Mouse (Mus musculus) testis, postnatal 14 days (tissue): ENCODE results near the gene Unc13c.

ENCODE experiments used
- DNase-seq: peaks from one replicate; pipeline ENCODE4 v3.0.0; 2021; ENCODE audit warnings: low spot score

Gene Unc13c

GRCm38 (mm10) chr9:73968641-73969121, at the start of gene Unc13c:
Gene Unc13c, minus strand, starts transcription at chr9:73968966.
- DNase-seq = peak; percentile 4

DNA sequence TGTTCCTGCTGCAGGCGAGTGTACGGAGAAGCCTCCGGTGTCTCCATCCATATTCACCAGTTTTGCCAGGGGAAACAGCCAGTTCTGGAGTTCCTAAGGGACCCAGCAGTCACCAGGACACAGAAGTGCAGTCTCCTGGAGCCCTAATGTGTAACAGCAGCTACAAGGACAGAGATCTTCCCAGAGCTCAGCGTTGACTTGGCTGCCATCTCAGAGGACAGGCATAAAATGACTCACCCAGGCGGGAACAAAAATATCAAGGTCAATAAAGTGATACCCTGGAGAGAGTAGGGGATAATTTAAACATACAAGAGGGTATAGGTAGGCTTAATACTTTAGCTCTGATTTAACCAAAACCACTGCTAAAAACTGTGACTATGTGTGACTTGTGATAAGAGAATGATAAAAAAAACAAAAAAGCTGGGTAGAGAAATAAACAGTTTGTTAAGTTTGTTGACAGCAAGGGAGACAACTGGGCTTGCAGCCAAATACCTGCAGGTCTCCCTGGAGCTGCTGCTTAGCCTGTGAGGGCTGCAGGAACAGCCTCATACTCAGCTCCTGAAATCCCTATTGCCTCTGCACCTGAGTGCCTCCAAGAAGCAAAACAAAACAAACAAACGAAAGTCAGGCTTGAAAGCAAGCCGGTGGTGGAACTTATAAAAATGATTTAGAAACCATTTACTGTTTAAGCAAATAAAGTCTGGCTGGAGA, 39.4 kb upstream of the Unc13c start:
- no peak for DNase-seq

GRCm38 (mm10) chr9:74002388-74002990, 33.7 kb upstream of the Unc13c start:
- peak; percentile 32 for DNase-seq

GRCm38 (mm10) chr9:73988096-73988495, 19.3 kb upstream of the Unc13c start:
- no peak for DNase-seq

DNA sequence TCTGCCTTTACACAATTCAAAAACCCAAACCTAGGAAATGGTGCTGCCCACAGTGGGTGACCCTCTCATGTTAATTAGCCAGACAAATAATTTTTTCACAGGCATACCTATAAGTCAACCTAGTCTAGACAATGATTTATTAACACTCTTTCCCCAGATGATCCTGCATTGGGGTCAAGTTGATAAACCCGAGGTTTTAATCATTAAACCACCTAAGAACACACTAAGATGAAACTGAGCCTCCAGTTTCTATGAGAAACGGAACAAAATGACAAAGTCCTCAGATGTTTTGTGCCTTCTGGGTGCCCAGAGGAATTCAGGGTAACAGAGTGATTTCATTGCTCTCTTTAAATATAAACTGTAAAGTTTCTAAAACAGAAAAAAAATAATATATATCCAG, 18.5 kb upstream of the Unc13c start:
- DNase-seq = no peak

- DNase-seq = peak; percentile 9
These were observed 14.0 kb upstream of the Unc13c start for GRCm38 (mm10) chr9:73982597-73983344.

GRCm38 (mm10) chr9:73972327-73972988, 3.7 kb upstream of the Unc13c start:
- DNase-seq = no peak

DNA sequence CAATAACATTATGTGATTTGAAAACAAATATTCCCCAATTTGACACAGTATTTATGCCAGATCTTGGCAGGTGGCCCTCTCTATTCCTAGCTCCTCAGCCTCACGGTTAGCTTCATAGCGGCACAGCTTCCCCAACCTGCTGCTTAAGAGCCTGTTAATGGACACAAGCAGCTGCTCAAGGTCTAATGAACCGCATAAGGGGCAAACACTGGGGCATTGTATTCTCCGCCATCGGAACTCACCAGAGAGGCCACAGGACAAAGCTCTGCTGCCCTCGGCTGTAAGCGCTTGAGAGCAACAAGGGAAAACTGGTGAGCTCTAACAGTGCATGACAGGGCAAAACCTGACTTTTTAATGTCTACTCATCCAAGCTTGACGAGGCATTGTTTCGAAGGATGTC, 2.0 kb upstream of the Unc13c start:
- no peak for DNase-seq

GRCm38 (mm10) chr9:73965322-73965915, 3.3 kb downstream of the Unc13c start:
- DNase-seq = no peak

- DNase-seq = no peak
These were observed 6.3 kb downstream of the Unc13c start for GRCm38 (mm10) chr9:73962471-73962870.

GRCm38 (mm10) chr9:73952331-73952730, 16.4 kb downstream of the Unc13c start:
- no peak for DNase-seq

GRCm38 (mm10) chr9:73951586-73951985, 17.2 kb downstream of the Unc13c start:
- no peak for DNase-seq

DNA sequence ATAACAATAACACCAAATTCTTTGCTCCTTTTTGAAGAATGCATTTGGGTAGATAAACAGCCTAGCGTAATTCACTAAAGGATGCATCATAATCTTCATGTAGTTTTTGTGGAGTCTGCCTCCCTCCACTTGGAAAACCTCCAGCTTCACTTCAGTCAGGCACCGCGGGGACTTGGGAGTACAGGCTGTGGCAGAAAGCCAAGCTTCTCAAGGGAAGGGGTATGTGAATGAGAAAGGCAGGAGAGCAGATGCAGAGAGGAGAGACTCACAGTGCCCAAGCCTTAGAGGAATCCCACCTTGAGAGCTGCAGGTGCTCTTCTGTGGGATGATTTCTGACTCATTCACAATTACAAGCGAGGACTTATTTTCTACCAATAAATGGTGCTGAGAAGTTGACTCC, 33.9 kb downstream of the Unc13c start:
- DNase-seq = no peak

DNA sequence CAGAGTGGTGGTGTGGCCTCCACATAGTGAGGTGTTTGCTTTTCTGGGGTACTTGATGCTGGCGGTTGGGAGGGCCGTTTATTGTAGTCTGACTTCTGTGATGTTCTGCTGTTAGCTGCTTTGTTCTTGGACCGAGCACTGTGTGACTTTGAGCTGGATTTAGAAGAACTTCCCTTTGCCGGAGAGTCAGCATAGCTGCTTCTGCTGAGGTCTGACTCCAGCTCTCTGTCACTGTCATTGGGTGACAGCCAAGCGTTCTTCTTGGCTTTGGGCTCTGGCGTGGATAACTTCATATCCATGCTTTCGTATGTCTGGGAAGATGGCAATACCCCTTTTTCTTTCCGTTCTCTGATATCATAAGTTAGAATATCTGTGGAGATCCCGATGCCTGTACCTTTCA, 36.8 kb downstream of the Unc13c start:
- DNase-seq = no peak

- no peak for DNase-seq
These were observed 41.5 kb downstream of the Unc13c start for GRCm38 (mm10) chr9:73927276-73927675.

GRCm38 (mm10) chr9:73922449-73923115, 46.2 kb downstream of the Unc13c start:
- DNase-seq = no peak

GRCm38 (mm10) chr9:73905959-73906358, 62.8 kb downstream of the Unc13c start:
- DNase-seq = no peak

DNA sequence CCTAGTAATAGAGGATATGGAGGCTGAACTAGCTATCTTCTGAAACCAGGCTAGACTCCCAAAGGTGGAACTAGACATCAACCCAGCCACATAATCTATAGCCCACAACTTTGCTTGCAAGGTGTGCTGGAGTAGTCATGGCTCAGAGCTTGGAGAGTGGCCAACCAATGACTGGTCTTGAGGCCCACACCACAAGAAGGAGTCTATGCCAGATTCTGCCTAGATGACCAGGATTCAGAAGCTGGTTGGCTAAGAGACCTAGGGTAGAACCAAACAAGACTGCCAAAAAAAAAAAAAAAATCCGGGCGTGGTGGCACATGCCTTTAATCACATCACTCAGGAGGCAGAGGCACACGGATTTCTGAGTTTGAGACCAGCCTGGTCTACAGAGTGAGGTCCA, 70.2 kb downstream of the Unc13c start:
- DNase-seq = no peak

GRCm38 (mm10) chr9:73896210-73896609, 72.6 kb downstream of the Unc13c start:
- DNase-seq = no peak

GRCm38 (mm10) chr9:73883587-73883986, 85.2 kb downstream of the Unc13c start:
- no peak for DNase-seq

DNA sequence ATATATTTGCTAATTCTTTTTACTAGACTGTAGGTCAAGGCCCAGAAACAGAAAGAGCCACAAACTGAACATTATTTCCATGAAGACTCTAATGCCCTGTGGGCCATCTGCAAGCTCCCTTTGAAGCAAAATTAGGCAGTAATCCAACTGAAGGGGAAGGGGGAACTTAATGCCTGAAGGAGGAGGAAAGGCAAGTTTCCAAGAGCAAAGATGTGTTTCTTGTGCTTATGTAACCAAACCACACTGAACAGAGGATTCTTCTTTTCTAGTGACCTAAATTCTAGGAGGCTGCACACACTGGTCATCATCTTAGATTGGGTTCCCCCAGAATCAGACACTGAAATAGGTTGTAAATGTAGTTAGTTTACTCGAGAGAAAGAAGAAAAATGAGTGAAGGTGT, 85.6 kb downstream of the Unc13c start:
- no peak for DNase-seq
